Mouse (Mus musculus) liver, postnatal 0 days (tissue): ENCODE measurements around the gene Poc1a. TPM values are rescaled to one million over a fixed set of nuclear protein-coding genes. Genes with fewer than 3 reads are reported as not detected.
A peak's percentile ranks its signal among the peaks of the same experiment; 100 is the strongest.

Experiments used
- ATAC-seq: fragments of 200-750 bp; cut with Nextera tagmentation; 2 replicates; pipeline ENCODE4 v1.8.0; 2017; ENCODE audit warnings: mild to moderate bottlenecking, moderate library complexity
- DNase-seq: peaks from one replicate; pipeline ENCODE4 v3.0.0-alpha.2; 2016
- H3K27ac ChIP-seq: fragments of 300-500 bp; sonication (generic); 2 replicates; pipeline ENCODE4 v1.5.1; 2014; ENCODE audit warnings: antibody characterized with exemption, moderate library complexity, mild to moderate bottlenecking, low read depth
- H3K27me3 ChIP-seq: fragments of 300-500 bp; sonication (generic); 2 replicates; pipeline ENCODE4 v1.6.1; 2014; ENCODE audit warnings: low read length, control low read depth, mixed read lengths; ENCODE audit not compliant: insufficient read depth
- H3K36me3 ChIP-seq: fragments of 300-500 bp; sonication (generic); replicated peaks from 2 replicates; pipeline ENCODE4 v1.6.1; 2014; ENCODE audit warnings: mild to moderate bottlenecking, control low read depth, low read length, moderate library complexity, mixed read lengths; ENCODE audit not compliant: insufficient read depth
- H3K4me1 ChIP-seq: fragments of 300-500 bp; sonication (generic); 2 replicates; pipeline ENCODE4 v1.6.1; 2014; ENCODE audit warnings: antibody characterized with exemption, mild to moderate bottlenecking, control low read depth; ENCODE audit not compliant: insufficient read depth
- H3K4me2 ChIP-seq: fragments of 300-500 bp; sonication (generic); 2 replicates; pipeline ENCODE4 v1.6.1; 2014; ENCODE audit warnings: low read depth, mild to moderate bottlenecking, low read length, moderate library complexity, mixed read lengths
- H3K4me3 ChIP-seq: fragments of 300-500 bp; sonication (generic); 2 replicates; pipeline ENCODE4 v1.5.1; 2014; ENCODE audit warnings: low read depth, low read length
- H3K9ac ChIP-seq: fragments of 300-500 bp; sonication (generic); replicated peaks from 2 replicates; pipeline ENCODE4 v1.6.1; 2014; ENCODE audit warnings: mild to moderate bottlenecking, moderate library complexity
- H3K9me3 ChIP-seq: fragments of 300-500 bp; sonication (generic); 2 replicates; pipeline ENCODE4 v1.6.1; 2016; ENCODE audit warnings: mild to moderate bottlenecking, control low read depth, low read length, mixed read lengths
- CTCF ChIP-seq: sonication (generic); IDR thresholded peaks from 2 replicates; pipeline ENCODE4 v1.5.1; 2016; ENCODE audit warnings: antibody characterized with exemption, low read depth
- EP300 ChIP-seq: IDR thresholded peaks from 2 replicates; pipeline ENCODE4 v1.6.1; 2016; ENCODE audit warnings: antibody characterized with exemption, low read depth, mild to moderate bottlenecking
- WGBS: fragments of 180-500 bp; shearing (Covaris S2); extraction: QIAGEN DNeasy Blood & Tissue Kit; methylation state at CpG from one replicate; pipeline ENCODE4 v1.1.7; 2014; ENCODE audit not compliant: insufficient replicate concordance; 5-methylcytosine and 5-hydroxymethylcytosine counted together
- polyA plus RNA-seq: library from polyadenylated mRNA; unstranded; fragments of >200 nt; fragmentation: Nextera tagmentation; extraction: Ambion mirVana; gene quantifications from 2 replicates; pipeline ENCODE4 v1.2.1, GENCODE M21; 2015

The Poc1a gene
- polyA plus RNA-seq, 1 experiment from 2014 or later: 14.5 TPM

- no peak for TF ChIP-seq CTCF
- no peak for TF ChIP-seq EP300
- WGBS: 81% methylated on average over 23 of the region's 23 CpGs
- H3K27me3 ChIP-seq: no peaks in the 10 kb centered on the region
- H3K36me3 ChIP-seq: peaks cover 79% of the 10 kb centered on the region
- no peaks in the 10 kb centered on the region for H3K9me3 ChIP-seq
- DNase-seq (no peak), ATAC-seq (peak; percentile 62)
- H3K9ac ChIP-seq: no peak overlapping the region
- peaks cover 3% of the 10 kb centered on the region for H3K4me1 ChIP-seq
- 0 out of 2 replicates have a peak overlapping the region, but pooled peaks have one; percentile 22 for H3K27ac ChIP-seq
- H3K4me3 ChIP-seq: no peak overlapping the region
- H3K4me2 ChIP-seq: no peak overlapping the region
Observed at GRCm38 (mm10) chr9:106236156-106236817, 44.6 kb upstream of the Poc1a start.

DNA sequence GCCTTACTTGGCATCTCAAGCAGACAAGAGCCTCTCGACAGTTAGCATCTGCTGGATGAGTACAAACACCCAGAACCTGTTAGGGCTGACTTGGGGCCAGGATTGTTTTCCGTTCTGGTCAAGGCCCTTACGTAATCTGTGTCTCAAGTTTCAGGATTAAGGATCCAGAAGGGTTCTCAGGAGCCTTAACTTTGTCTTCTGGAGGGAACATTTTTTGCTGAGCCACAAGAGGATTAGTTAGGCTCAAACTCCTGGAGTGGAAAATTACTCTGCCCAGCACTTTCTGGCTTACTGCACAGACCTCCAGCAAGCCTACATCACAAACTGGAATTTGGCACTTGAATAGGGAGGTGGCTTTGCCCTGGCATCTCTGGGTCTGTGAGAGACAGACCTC lies 44.0 kb upstream of the Poc1a start:
- H3K27ac ChIP-seq: peak overlapping the region; percentile 22; the same call in 1 of the 2 replicates
- WGBS: 81% methylated on average over 3 of the region's 3 CpGs
- H3K4me3 ChIP-seq: no peak overlapping the region
- ATAC-seq (no peak), DNase-seq (no peak)
- H3K4me2 ChIP-seq: no peak overlapping the region
- TF ChIP-seq EP300 (no peak), CTCF (no peak)
- H3K9ac ChIP-seq: no peak overlapping the region
- H3K36me3 ChIP-seq: peaks cover 84% of the 10 kb centered on the region
- no peaks in the 10 kb centered on the region for H3K27me3 ChIP-seq
- H3K4me1 ChIP-seq: peaks cover 3% of the 10 kb centered on the region
- H3K9me3 ChIP-seq: no peaks in the 10 kb centered on the region

- H3K36me3 ChIP-seq: peaks cover 90% of the 10 kb centered on the region
- 79% methylated on average over 8 of the region's 8 CpGs for WGBS
- no peak for ATAC-seq
Observed at GRCm38 (mm10) chr9:106237401-106237800, 43.5 kb upstream of the Poc1a start.

GRCm38 (mm10) chr9:106237878-106238277 lies 43.0 kb upstream of the Poc1a start:
- no peaks in the 10 kb centered on the region for H3K9me3 ChIP-seq
- H3K27ac ChIP-seq: no peak overlapping the region
- H3K4me2 ChIP-seq: no peak overlapping the region
- DNase-seq (no peak), ATAC-seq (no peak)
- 90% methylated on average over 10 of the region's 10 CpGs for WGBS
- no peak overlapping the region for H3K4me3 ChIP-seq
- no peak for TF ChIP-seq EP300
- TF ChIP-seq CTCF: no peak
- no peaks in the 10 kb centered on the region for H3K27me3 ChIP-seq
- H3K9ac ChIP-seq: no peak overlapping the region
- peaks cover 89% of the 10 kb centered on the region for H3K36me3 ChIP-seq
- peaks cover 3% of the 10 kb centered on the region for H3K4me1 ChIP-seq

More at GRCm38 (mm10) chr9:106237401-106237800, 43.5 kb upstream of the Poc1a start:
- H3K9me3 ChIP-seq: no peaks in the 10 kb centered on the region
- peaks cover 3% of the 10 kb centered on the region for H3K4me1 ChIP-seq
- H3K4me3 ChIP-seq: no peak overlapping the region
- no peak overlapping the region for H3K9ac ChIP-seq
- no peaks in the 10 kb centered on the region for H3K27me3 ChIP-seq
- no peak overlapping the region for H3K4me2 ChIP-seq
- no peak for TF ChIP-seq EP300
- TF ChIP-seq CTCF: no peak
- no peak overlapping the region for H3K27ac ChIP-seq
- DNase-seq: no peak

DNA sequence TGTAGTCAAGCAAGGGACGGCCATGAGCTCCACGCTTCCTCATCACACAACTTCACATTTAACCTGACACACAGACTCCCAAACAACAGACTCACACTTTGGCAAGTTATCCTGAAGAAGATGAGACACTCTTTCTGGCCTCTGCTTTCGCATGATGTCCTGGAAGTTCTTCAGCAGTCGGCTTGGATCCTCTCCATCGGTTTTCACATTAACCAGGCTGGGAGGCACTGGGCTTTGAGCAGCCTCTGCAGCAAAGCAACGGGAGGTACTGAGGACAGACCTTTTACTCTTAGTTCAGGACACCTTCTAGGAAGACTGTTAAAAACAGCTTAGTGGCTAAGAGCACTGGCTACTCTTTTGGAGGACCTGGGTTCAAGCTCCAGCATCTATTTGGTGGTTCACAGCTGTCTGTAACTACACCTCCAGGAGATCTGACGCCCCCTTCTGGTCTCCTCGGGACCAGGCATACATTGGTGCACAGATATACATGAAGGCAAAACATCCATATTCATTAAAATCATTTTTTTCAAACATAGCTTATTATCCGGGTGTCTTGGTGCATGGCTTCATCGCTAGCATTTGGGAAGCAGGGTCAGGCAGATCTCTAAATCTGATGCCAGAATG lies 39.2 kb upstream of the Poc1a start:
- H3K36me3 ChIP-seq: peaks cover 62% of the 10 kb centered on the region
- WGBS: 84% methylated on average over 10 of the region's 10 CpGs

GRCm38 (mm10) chr9:106242813-106243488 lies 37.9 kb upstream of the Poc1a start:
- H3K4me1 ChIP-seq: peaks cover 11% of the 10 kb centered on the region
- WGBS: 51% methylated on average over 19 of the region's 19 CpGs
- no peaks in the 10 kb centered on the region for H3K9me3 ChIP-seq
- H3K27ac ChIP-seq: peak overlapping the region; percentile 53
- no peak for DNase-seq
- 0 out of 2 replicates have a peak overlapping the region, but pooled peaks have one; percentile 5 for H3K4me3 ChIP-seq
- no peak for TF ChIP-seq EP300
- no peak for TF ChIP-seq CTCF
- ATAC-seq: no peak
- H3K9ac ChIP-seq: no peak overlapping the region
- H3K36me3 ChIP-seq: peaks cover 49% of the 10 kb centered on the region
- peak overlapping the region; percentile 26; the same call in 1 of the 2 replicates for H3K4me2 ChIP-seq
- H3K27me3 ChIP-seq: no peaks in the 10 kb centered on the region

More for the DNA sequence above, 39.2 kb upstream of the Poc1a start:
- Histone ChIP-seq H3K4me3 (no peak overlapping the region), H3K4me2 (no peak overlapping the region), H3K9me3 (no peaks in the 10 kb centered on the region), H3K4me1 (peaks cover 7% of the 10 kb centered on the region), H3K9ac (no peak overlapping the region), H3K27me3 (no peaks in the 10 kb centered on the region), H3K27ac (no peak overlapping the region)
- TF ChIP-seq EP300 (no peak), CTCF (peak; percentile 22)
- DNase-seq: no peak
- no peak for ATAC-seq
